Mouse (Mus musculus) E14TG2a.4 (cell line): ENCODE measurements around the gene Krt72.

ENCODE experiments used
- CTCF ChIP-seq: conservative IDR thresholded peaks from 2 replicates; pipeline ENCODE4 v1.5.1; 2014; ENCODE audit warnings: low read length
- POU5F1 ChIP-seq: IDR thresholded peaks from 2 replicates; pipeline ENCODE4 v1.6.1; 2014; ENCODE audit warnings: low read length, borderline replicate concordance

GRCm38 (mm10) chr15:101772711-101773081 lies 13.6 kb downstream of the Krt72 start:
- peak; percentile 78 for TF ChIP-seq CTCF
- TF ChIP-seq POU5F1 = no peak
